Mouse (Mus musculus) layer of hippocampus, adult 11-12 months (tissue): ENCODE results near the gene Ctnnbl1.

Experiments
- DNase-seq: peaks from one replicate; pipeline ENCODE4 v3.0.0; 2022; ENCODE audit warnings: low spot score

The Ctnnbl1 gene

GRCm38 (mm10) chr2:157877394-157877793 is 140.2 kb downstream of the Ctnnbl1 start:
- DNase-seq: no peak

- peak; percentile 51 for DNase-seq
Observed at GRCm38 (mm10) chr2:157877967-157878366, 140.8 kb downstream of the Ctnnbl1 start.

- no peak for DNase-seq
Observed at GRCm38 (mm10) chr2:157881939-157882338, 144.7 kb downstream of the Ctnnbl1 start.

GRCm38 (mm10) chr2:157887275-157888025 is 150.2 kb downstream of the Ctnnbl1 start:
- no peak for DNase-seq

GRCm38 (mm10) chr2:157891166-157891565 is 154.0 kb downstream of the Ctnnbl1 start:
- DNase-seq: no peak

- no peak for DNase-seq
Observed at GRCm38 (mm10) chr2:157897131-157897530, 159.9 kb downstream of the Ctnnbl1 start.

GRCm38 (mm10) chr2:157913204-157913636 is 176.0 kb downstream of the Ctnnbl1 start:
- peak; percentile 62 for DNase-seq

GRCm38 (mm10) chr2:157913705-157914104 is 176.5 kb downstream of the Ctnnbl1 start:
- DNase-seq: peak; percentile 57

GRCm38 (mm10) chr2:157914105-157914764 is 177.0 kb downstream of the Ctnnbl1 start, which contains the start of gene Vstm2l:
Gene Vstm2l (plus strand): TSS chr2:157914653.
- DNase-seq: peak; percentile 72

- DNase-seq: peak; percentile 36
Observed at GRCm38 (mm10) chr2:157914889-157915517, 177.8 kb downstream of the Ctnnbl1 start.

GRCm38 (mm10) chr2:157918529-157918928 is 181.3 kb downstream of the Ctnnbl1 start:
- no peak for DNase-seq

- peak; percentile 42 for DNase-seq
Observed at GRCm38 (mm10) chr2:157921551-157921950, 184.3 kb downstream of the Ctnnbl1 start.

- DNase-seq: no peak
Observed at GRCm38 (mm10) chr2:157923406-157923805, 186.2 kb downstream of the Ctnnbl1 start.

- DNase-seq: no peak
Observed at GRCm38 (mm10) chr2:157924504-157924903, 187.3 kb downstream of the Ctnnbl1 start.

GRCm38 (mm10) chr2:157926502-157926901 is 189.3 kb downstream of the Ctnnbl1 start:
- no peak for DNase-seq

GRCm38 (mm10) chr2:157926927-157927326 is 189.7 kb downstream of the Ctnnbl1 start:
- DNase-seq: no peak

- DNase-seq: no peak
Observed at GRCm38 (mm10) chr2:157927397-157927796, 190.2 kb downstream of the Ctnnbl1 start.

- DNase-seq: no peak
Observed at GRCm38 (mm10) chr2:157927815-157928214, 190.6 kb downstream of the Ctnnbl1 start.

- DNase-seq: no peak
Observed at GRCm38 (mm10) chr2:157932655-157933054, 195.5 kb downstream of the Ctnnbl1 start.

- no peak for DNase-seq
Observed at GRCm38 (mm10) chr2:157935444-157936171, 198.4 kb downstream of the Ctnnbl1 start.

GRCm38 (mm10) chr2:157936676-157937075 is 199.5 kb downstream of the Ctnnbl1 start:
- DNase-seq: no peak

GRCm38 (mm10) chr2:157940586-157941185 is 203.5 kb downstream of the Ctnnbl1 start:
- DNase-seq: no peak
